Mouse (Mus musculus): ENCODE measurements around the gene Pim2.
"Not testable (repeated sequence)": the region's sequence is repeated elsewhere in the genome, so short reads cannot be mapped to it uniquely, and the experiment has no call there.

Gene Pim2

GRCm38 (mm10) chrX:7907735-7908134, 29.7 kb downstream of the Pim2 start, which contains the start of gene Gm10491:
Gm10491 (minus strand) TSS chrX:7907835.
- DNase-seq (ENCODE audit: low spot score in 2 of 2): no peak

- DNase-seq (ENCODE audit: low spot score in 2 of 2): not testable (repeated sequence)
Measured at GRCm38 (mm10) chrX:7909242-7909641, 31.2 kb downstream of the Pim2 start, which contains the start of gene Gm10490. Gm10490 (plus strand) TSS chrX:7909542.

GRCm38 (mm10) chrX:7910473-7910872, 32.4 kb downstream of the Pim2 start:
- no peak for DNase-seq (ENCODE audit: low spot score in 2 of 2)

GRCm38 (mm10) chrX:7915669-7916068, 37.6 kb downstream of the Pim2 start:
- not testable (repeated sequence) for DNase-seq (ENCODE audit: low spot score in 2 of 2)

- DNase-seq (ENCODE audit: low spot score in 2 of 2): not testable (repeated sequence)
Measured at GRCm38 (mm10) chrX:7917960-7918359, 39.9 kb downstream of the Pim2 start.

- no peak for DNase-seq (ENCODE audit: low spot score in 2 of 2)
Measured at GRCm38 (mm10) chrX:7919601-7920383, 41.7 kb downstream of the Pim2 start, which contains the start of gene Pcsk1n. Pcsk1n (plus strand) TSS chrX:7919822.

GRCm38 (mm10) chrX:7922032-7922431, 44.0 kb downstream of the Pim2 start:
- no peak for DNase-seq (ENCODE audit: low spot score in 2 of 2)

- no peak for DNase-seq (ENCODE audit: low spot score in 2 of 2)
Measured at GRCm38 (mm10) chrX:7926266-7926665, 48.2 kb downstream of the Pim2 start.

- no peak for DNase-seq (ENCODE audit: low spot score in 2 of 2)
Measured at GRCm38 (mm10) chrX:7927116-7927515, 49.1 kb downstream of the Pim2 start.

- no peak for DNase-seq (ENCODE audit: low spot score in 2 of 2)
Measured at GRCm38 (mm10) chrX:7928270-7928790, 50.3 kb downstream of the Pim2 start, which contains the start of gene Eras. Eras (minus strand) TSS chrX:7928607.
